Mouse (Mus musculus) embryo, embryonic 11 days (tissue): Measurements from ENCODE around the gene Lrrc30.

Experiments used
- DNase-seq: peaks from one replicate; pipeline ENCODE4 v3.0.0-alpha.2; 2015

The Lrrc30 gene

DNA sequence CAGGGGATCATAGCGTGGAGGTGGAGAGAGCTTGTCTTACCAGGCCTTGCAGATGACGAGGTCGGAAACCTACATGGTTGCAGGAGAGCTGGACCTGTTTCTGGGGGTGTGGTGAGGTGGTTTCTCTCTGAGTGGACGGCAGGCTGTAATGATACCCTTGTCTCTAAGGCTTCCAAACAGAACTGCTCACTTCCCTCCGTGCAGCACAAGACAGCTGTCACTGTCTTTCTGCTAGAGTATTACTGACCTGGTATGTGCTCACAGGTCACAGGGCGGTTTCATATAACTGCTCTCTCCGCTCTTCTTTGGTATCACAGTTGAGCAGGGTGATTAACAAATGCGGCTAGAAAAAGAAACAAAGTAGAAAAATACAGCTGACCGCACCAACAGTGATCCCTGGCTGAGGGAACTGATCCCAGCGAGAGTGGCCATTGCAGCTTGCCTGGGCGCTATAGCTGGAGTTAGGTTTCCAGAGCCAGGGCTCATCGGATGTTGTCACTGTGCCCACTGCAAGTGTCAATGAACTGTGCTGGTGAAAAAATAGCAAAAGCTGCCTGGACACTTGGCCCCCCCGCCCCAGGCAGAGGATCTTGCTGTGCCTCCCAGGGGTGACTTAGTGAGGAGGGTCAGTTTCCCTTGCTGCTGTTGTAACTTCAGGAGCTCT is at the start of gene Lrrc30:
TSS of gene Lrrc30 (minus strand) at position 48 of the 664 bp plus-strand sequence.
- DNase-seq, result peak; percentile 15

- no peak for DNase-seq
Observed at GRCm38 (mm10) chr17:67681084-67681483, 48.6 kb upstream of the Lrrc30 start.

DNA sequence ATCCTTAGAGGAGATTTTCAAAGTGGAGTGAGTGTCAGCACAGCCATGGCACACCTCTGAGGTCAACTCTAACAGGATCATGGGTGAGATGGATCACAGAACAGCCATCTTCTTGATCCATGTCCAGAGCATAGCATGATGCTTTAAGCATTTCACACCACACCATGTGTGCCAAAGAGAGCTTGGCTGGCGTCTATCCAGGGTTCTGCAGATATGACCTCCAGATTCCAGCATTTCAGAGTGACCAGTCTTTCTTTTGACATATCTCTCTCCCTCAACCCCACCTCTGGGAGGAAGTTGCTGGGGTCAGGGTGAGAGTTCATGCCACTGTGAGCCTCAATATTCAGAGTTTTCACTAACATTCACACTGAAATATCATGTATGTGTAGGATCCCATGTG is 46.1 kb upstream of the Lrrc30 start:
- no peak for DNase-seq

DNA sequence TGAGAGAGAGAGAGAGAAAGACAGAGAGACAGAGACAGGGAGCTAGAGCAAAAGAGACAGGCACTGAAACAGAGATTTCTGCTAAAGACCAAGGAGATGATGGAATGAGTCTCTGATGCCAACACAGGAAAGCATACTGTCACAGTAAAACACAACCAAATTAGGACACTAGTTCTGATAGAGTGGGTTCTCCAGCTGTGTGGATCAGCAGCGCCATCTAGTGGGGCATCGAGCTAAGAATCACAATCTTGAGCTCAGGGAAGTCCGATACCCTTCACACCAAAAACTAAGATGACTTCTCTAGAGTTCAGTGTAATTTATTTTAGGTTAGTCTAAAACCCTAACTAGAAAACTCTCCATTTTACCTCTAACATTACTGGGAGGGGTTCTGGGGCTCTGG is 35.5 kb upstream of the Lrrc30 start:
- DNase-seq, result peak; percentile 77

- DNase-seq, result no peak
Observed at GRCm38 (mm10) chr17:67666981-67667380, 34.5 kb upstream of the Lrrc30 start.

DNA sequence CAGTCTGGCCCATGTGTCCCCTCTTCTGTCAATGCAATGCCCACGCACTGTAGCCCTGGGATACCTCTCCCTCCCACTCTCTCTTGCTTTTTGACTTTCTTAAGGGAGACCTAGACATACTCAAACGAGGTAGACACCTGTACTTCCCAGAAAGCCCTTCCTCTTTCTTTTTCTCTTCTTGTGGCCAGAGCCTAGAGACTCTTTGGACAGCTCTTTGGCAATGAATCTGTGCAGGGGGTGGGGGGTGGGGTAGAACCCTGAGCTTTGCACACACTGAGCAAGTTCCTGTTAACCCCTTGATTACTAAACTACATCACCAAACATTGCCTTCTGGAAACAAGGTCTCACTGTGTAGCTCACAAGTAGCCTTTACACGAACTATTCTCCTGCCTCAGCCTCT is 31.8 kb upstream of the Lrrc30 start:
- no peak for DNase-seq

DNA sequence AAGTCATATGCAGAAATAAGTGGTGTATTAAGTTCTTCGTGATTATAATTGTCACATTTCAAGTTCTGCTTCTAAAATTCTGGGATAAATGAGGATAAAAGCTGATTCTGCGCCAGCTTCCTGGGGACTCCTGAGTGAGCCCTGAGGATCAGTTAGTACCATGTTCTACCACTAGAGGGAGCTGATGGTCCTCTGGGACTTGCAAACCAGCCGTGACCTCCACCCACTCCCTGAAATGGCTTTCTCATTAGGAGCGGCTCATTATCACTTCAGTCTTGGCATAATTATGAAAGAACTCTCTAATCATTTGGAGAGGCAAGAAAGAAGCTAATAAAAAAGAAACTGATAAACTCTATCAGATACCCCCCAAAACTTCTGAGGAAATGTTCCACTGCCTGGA is 19.0 kb upstream of the Lrrc30 start:
- peak; percentile 84 for DNase-seq

GRCm38 (mm10) chr17:67641627-67642026 is 9.1 kb upstream of the Lrrc30 start:
- no peak for DNase-seq

DNA sequence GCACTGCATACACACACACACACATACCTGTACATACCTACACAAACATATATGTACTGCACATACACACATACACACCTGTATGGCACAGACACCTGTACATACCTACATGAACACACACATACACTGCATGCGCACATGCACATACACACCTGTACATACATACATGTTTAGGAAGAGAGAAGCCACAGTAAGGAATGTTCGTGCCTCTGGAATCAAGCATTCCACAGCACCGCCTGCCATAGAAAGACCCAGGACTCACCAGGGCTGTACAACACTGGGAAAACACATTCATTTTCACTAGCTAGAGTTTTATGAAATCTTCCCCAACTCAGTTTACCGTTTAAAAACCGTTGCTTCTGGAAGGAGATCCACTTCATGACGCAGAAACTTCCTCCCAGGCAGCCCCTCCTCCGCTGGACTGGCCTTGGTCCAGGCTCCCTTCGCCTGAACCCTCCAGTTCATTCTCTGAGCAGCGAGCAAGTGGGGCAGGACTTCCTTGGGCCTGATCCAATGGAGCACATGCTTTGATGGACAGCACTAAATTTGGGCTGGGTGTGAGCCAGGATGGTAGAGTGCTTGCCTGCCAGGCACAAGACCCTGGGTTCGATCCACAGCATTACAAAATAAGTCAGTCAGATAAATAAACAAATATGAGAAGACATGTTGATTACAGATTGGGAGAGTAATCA is 5.7 kb upstream of the Lrrc30 start:
- no peak for DNase-seq

GRCm38 (mm10) chr17:67636951-67637350 is 4.4 kb upstream of the Lrrc30 start:
- DNase-seq, result no peak

DNA sequence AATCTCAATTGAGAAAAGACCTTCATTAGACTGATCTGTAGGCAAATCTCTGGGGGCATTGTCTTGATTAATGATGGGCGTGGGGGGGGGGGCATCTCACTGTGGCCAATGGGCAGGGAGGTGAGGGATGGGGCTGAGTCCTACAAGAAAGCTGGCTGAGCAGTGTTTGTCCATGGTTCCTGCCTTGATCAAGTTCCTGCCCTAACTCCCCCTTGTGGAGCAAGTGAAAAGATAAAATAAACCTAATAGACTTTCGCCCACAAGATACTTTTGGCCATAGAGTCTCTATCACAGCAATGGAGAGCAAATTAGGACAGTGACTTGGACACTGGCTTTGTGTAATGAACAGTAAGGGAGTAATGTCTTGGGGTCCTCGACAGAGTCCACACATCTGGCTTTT is 3.8 kb upstream of the Lrrc30 start:
- DNase-seq, result peak; percentile 22

DNA sequence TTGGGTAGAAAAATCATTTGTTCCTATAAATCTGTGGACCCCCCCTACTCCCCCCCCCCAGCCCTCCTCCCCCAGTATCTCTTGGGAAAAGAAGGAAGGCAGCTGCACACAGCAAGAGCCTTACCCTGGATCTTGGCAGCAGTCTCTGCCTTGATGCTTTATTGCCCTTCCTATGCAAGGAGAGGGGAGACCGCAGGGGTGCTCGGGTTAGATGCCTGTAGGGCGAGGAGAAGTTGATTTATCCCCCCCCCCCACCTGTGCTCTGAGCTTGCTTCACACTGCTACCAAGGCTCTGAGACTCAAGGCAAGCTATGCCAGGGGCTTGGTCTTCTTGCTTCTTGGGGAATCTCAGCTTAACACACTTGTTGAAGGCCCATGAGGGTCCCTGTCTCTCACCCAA is 2.8 kb downstream of the Lrrc30 start:
- DNase-seq, result no peak

- DNase-seq, result peak; percentile 54
Observed at GRCm38 (mm10) chr17:67629211-67629657, 3.3 kb downstream of the Lrrc30 start.

DNA sequence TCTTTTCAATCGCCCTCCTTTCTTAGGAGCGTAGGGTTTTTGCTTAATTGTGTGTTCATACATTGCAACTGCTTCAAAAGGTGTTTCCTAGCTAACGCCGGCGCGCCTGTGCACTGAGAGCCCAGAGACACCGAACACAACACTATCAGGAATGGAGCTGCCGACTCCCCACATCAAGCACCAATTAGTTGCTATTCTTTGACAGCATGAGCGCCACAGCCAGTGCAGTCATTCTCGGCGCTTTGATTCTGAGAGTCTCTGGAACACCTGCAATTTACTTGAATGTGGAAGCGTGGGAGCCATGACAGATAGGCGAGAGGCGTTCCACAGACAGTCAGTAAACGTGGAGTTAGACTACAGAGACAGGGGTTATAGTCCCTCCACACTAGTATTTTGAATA is 4.0 kb downstream of the Lrrc30 start:
- DNase-seq, result no peak

- DNase-seq, result no peak
Observed at GRCm38 (mm10) chr17:67625431-67625830, 7.1 kb downstream of the Lrrc30 start.

- no peak for DNase-seq
Observed at GRCm38 (mm10) chr17:67619001-67619400, 13.5 kb downstream of the Lrrc30 start.

DNA sequence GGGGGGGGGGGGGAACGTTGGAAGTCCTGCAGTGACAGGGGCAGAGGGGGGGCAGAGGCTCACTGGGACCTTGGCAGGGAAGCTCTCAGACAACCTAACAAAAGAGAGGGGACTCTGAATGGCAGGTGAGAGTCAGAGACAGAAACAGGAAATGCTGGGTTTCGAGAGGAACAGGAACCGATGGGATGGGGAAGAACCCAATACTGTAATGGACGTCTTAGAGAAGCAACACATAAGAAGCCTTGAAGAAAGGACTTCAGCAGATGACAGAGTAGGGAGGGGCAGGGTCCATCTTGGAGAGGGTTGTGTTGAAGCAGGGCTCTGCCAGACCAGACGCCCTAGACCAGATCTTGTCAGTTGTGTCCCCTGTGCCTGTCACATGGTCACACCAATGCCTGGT is 18.1 kb downstream of the Lrrc30 start:
- no peak for DNase-seq

- no peak for DNase-seq
Observed at GRCm38 (mm10) chr17:67612576-67612975, 19.9 kb downstream of the Lrrc30 start.

DNA sequence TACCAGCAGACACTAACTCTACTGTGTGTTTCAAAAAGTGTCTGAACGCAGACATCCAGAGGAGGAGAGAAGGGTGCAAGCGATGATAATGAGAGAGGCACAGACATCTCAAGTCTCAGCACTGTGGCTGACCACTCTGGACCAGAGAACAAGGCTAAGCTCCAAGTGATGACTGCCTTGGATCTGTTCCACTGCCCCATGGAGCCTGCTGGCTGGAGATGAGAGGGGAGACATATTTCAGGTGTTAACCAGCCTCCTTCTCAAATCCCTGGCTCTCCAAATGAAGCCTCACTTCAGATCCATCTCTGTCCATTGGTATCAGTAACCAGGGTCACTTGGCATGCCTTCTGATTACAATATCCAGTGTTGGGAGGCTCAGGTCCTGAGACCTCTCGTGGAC is 20.4 kb downstream of the Lrrc30 start:
- no peak for DNase-seq

GRCm38 (mm10) chr17:67604446-67604845 is 28.1 kb downstream of the Lrrc30 start:
- DNase-seq, result no peak

DNA sequence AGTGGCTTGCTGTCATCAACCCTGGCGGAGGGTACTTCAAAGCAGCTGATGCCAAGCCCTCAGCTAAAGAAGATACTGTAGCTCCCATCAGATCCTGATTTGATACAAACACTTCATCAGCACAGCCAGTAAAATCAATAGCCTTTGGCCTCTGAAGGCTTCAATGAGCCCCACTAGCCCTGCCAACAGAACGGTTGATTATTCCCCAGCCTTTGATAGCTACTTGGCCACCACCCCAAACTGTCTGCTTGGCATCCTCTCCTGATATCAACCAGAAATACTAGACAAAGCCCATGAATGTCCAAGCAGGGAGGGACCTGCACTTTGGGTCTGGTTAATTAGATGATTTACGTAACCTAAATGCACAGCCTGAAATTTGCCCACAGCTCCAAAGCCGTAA is 30.0 kb downstream of the Lrrc30 start:
- DNase-seq, result no peak

DNA sequence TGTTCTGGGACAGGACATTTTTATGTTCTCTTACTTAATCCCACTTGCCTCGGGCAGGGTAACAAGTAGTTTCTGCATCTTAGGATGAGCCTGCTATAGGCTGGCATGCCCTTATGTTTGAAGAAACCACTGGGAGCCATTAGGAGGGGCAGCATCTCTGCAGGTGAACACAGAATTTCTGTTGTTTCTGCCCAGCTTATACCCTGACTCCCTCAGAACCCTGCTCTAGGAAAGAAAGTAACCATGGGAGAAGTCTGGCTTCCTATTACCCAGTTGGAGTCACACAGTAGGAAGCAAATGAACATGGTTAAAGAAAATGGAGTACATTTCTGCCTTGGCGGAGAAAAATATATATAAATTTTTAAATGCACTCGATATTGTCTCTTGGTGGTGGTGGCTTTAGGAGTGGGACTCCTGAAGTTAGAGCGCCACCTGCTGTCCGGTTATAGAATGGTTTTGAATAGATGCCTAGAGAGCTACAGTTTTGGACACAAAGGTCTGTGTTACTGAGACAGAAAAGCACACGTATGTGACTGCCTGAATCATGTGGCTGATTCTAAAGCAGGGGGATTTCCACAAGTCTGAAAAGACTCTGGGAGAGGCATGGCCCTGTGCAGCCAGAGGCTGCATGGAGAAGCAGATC is 47.5 kb downstream of the Lrrc30 start:
- DNase-seq, result peak; percentile 88

DNA sequence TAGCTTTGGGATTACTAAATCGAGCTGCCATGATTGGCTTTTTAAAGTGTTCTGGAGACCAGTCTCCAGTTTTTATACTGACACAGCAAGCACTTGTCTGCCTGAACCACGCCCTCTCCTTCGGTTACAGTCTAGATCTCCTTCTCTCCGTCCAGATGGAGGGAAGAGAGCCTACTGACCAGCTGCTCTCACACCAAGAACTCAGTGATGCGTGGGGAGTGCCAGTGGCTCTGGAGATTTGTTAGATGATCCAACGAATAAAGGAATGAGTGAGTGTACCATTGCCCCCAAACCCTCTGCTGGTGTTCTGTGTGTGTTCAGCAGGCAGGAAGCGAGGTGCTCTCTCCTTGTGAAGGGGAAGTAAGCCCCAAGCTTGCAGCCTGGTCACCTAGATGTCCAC is 48.0 kb downstream of the Lrrc30 start:
- DNase-seq, result no peak

- DNase-seq, result no peak
Observed at GRCm38 (mm10) chr17:67583422-67583821, 49.1 kb downstream of the Lrrc30 start.
